Mouse (Mus musculus): ENCODE results near the gene Tspan5. TPM values are rescaled to one million over a fixed set of nuclear protein-coding genes. Genes with fewer than 3 reads are reported as not detected.

Tspan5 gene
- total and polyA plus RNA-seq, 2 experiments from 2014 or later, result 99.4 to 156 TPM

DNA sequence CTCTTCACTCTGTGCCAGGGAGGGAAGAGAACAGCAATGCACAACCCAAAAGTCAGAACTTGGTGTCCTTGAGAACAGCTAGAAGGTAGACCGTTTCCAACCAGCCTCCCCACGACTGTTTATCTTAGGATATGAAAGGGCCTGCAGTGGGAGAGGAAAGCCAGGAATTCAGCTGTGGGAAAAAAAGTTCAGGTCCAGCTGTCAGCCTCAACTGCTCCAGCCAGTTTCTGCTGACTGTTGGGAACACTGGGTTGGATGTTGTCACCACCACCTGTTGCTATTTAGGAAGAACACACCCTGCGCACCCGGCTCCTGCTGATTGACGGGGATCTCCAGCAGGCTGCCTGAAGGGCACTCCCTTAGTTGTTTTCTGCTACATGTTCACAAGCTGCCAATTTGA lies 19.8 kb upstream of the Tspan5 start:
- Histone ChIP-seq H3K9ac (replicated peaks; ENCODE audit: low read length, poor library complexity, severe bottlenecking) (no peak overlapping the region), H3K36me3 (ENCODE audit: insufficient read depth, low read length) (no peaks in the 10 kb centered on the region), H3K9me3 (ENCODE audit: low read length) (no peaks in the 10 kb centered on the region), H3K27me3 (ENCODE audit: insufficient read depth, low read length) (no peaks in the 10 kb centered on the region), H3K27ac (ENCODE audit: low read depth, low read length) (no peak overlapping the region), H3K4me2 (ENCODE audit: low read depth, low read length, poor library complexity, severe bottlenecking) (no peak overlapping the region), H3K4me3 (ENCODE audit: low read depth, low read length) (no peak overlapping the region), H3K4me1 (ENCODE audit: insufficient read depth, low read length) (no peaks in the 10 kb centered on the region)
- no peak for TF ChIP-seq CTCF (IDR thresholded peaks at IDR 0.05)
- ATAC-seq (ENCODE audit: low FRiP score) (no peak), DNase-seq (ENCODE audit: low spot score) (no peak)
- WGBS, result 88% methylated on average over 5 of the region's 5 CpGs

DNA sequence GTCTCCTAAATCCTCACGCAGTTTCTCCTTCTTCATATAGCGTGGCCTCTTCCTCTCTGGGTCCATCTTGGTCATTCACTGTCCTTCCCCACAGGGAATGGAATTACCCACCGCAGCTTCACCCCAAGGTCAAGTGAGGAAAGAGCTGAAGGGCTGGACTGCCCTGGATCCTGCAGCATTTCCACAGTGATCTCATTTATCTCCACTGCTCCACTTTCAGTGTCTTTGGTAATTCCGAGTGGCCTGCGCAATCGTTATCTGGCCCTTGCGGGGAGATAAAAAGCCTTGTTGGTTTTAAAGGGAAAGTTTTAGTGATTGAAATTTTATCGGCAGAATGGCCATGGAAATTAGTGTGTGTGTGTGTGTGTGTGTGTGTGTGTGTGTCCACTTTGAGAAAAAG lies 14.4 kb upstream of the Tspan5 start:
- H3K4me1 ChIP-seq (ENCODE audit: insufficient read depth, low read length), result no peaks in the 10 kb centered on the region
- TF ChIP-seq CTCF (IDR thresholded peaks at IDR 0.05), result no peak
- ATAC-seq (ENCODE audit: low FRiP score) (no peak), DNase-seq (ENCODE audit: low spot score) (no peak)
- no peaks in the 10 kb centered on the region for H3K27me3 ChIP-seq (ENCODE audit: insufficient read depth, low read length)
- H3K4me2 ChIP-seq (ENCODE audit: low read depth, low read length, poor library complexity, severe bottlenecking), result no peak overlapping the region
- no peak overlapping the region for H3K4me3 ChIP-seq (ENCODE audit: low read depth, low read length)
- WGBS, result 84% methylated on average over 8 of the region's 8 CpGs
- H3K36me3 ChIP-seq (ENCODE audit: insufficient read depth, low read length), result no peaks in the 10 kb centered on the region
- no peaks in the 10 kb centered on the region for H3K9me3 ChIP-seq (ENCODE audit: low read length)
- H3K27ac ChIP-seq (ENCODE audit: low read depth, low read length), result no peak overlapping the region
- no peak overlapping the region for H3K9ac ChIP-seq (replicated peaks; ENCODE audit: low read length, poor library complexity, severe bottlenecking)

DNA sequence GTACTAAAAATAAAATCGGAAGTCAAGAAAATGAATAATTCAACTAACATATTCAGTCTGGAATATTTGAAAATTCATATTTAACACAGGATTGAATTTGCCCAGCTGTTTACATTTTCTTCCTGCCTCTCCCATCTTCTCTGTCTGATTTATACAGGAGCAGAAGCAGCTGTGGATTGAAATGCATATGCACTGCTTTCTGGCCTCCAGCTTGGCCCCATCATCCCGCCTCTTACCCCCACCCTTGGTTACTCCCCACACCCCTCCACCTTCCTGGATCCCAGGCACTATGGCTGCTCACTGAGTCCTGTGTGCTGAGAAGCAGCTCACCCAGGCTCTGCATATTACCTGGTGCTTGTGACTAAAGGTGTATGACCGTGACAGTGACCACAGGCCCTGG lies 13.2 kb upstream of the Tspan5 start:
- Histone ChIP-seq H3K9ac (replicated peaks; ENCODE audit: low read length, poor library complexity, severe bottlenecking) (no peak overlapping the region), H3K27ac (ENCODE audit: low read depth, low read length) (no peak overlapping the region), H3K9me3 (ENCODE audit: low read length) (no peaks in the 10 kb centered on the region), H3K27me3 (ENCODE audit: insufficient read depth, low read length) (no peaks in the 10 kb centered on the region), H3K36me3 (ENCODE audit: insufficient read depth, low read length) (no peaks in the 10 kb centered on the region), H3K4me2 (ENCODE audit: low read depth, low read length, poor library complexity, severe bottlenecking) (no peak overlapping the region), H3K4me1 (ENCODE audit: insufficient read depth, low read length) (no peaks in the 10 kb centered on the region), H3K4me3 (ENCODE audit: low read depth, low read length) (no peak overlapping the region)
- TF ChIP-seq CTCF (IDR thresholded peaks at IDR 0.05), result no peak
- DNase-seq (ENCODE audit: low spot score) (no peak), ATAC-seq (ENCODE audit: low FRiP score) (no peak)
- WGBS, result 74% methylated on average over 3 of the region's 3 CpGs

DNA sequence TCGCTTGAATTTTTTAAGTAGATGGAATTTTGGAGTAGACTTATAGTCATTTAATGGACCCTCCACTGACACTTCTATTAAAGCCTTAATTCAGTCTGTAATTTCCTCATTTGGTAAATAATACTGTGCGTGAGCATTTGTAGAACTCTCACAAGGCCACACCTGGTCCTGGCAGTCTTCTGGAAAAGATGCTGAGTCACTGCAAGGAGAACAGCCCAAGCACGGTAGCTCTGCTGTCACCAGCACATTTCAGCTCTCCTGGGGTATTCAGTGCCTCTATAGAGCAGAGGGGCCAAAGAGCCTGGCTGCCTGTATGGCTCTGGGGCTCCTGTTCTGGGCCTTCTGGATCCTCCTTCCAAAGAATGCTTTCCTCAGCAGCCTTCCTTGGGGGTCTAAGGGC lies 11.2 kb upstream of the Tspan5 start:
- Histone ChIP-seq H3K9ac (replicated peaks; ENCODE audit: low read length, poor library complexity, severe bottlenecking) (no peak overlapping the region), H3K9me3 (ENCODE audit: low read length) (no peaks in the 10 kb centered on the region), H3K36me3 (ENCODE audit: insufficient read depth, low read length) (no peaks in the 10 kb centered on the region), H3K4me2 (ENCODE audit: low read depth, low read length, poor library complexity, severe bottlenecking) (no peak overlapping the region), H3K4me3 (ENCODE audit: low read depth, low read length) (no peak overlapping the region), H3K27ac (ENCODE audit: low read depth, low read length) (no peak overlapping the region), H3K27me3 (ENCODE audit: insufficient read depth, low read length) (no peaks in the 10 kb centered on the region), H3K4me1 (ENCODE audit: insufficient read depth, low read length) (no peaks in the 10 kb centered on the region)
- 72% methylated on average over 3 of the region's 3 CpGs for WGBS
- no peak for DNase-seq (ENCODE audit: low spot score)
- no peak for TF ChIP-seq CTCF (IDR thresholded peaks at IDR 0.05)
- no peak for ATAC-seq (ENCODE audit: low FRiP score)

DNA sequence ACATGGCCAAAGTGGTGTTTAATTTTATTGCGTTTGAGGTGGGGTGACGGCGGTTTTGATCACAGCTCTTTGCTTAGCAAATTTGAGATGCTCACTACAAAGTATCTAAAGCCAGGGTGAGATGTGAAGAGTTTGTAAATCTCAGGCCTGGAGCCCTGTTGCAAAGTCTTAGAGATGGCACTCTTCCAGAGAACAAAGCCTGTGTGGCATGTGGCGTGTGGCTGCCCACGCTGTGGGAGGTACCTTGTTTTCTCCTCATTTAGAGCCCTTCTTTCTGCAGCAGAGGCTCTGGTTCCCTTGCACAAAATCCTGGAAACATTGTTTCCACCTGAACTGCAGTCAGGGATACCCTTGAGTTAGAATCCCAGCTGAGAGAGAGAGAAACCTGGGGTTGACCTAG lies 6.2 kb upstream of the Tspan5 start:
- no peaks in the 10 kb centered on the region for H3K4me1 ChIP-seq (ENCODE audit: insufficient read depth, low read length)
- no peak overlapping the region for H3K4me2 ChIP-seq (ENCODE audit: low read depth, low read length, poor library complexity, severe bottlenecking)
- 91% methylated on average over 5 of the region's 5 CpGs for WGBS
- H3K36me3 ChIP-seq (ENCODE audit: insufficient read depth, low read length), result no peaks in the 10 kb centered on the region
- no peak for TF ChIP-seq CTCF (IDR thresholded peaks at IDR 0.05)
- no peak overlapping the region for H3K27ac ChIP-seq (ENCODE audit: low read depth, low read length)
- no peak overlapping the region for H3K9ac ChIP-seq (replicated peaks; ENCODE audit: low read length, poor library complexity, severe bottlenecking)
- no peak for ATAC-seq (ENCODE audit: low FRiP score)
- no peak overlapping the region for H3K4me3 ChIP-seq (ENCODE audit: low read depth, low read length)
- H3K9me3 ChIP-seq (ENCODE audit: low read length), result no peaks in the 10 kb centered on the region
- no peak for DNase-seq (ENCODE audit: low spot score)
- no peaks in the 10 kb centered on the region for H3K27me3 ChIP-seq (ENCODE audit: insufficient read depth, low read length)

DNA sequence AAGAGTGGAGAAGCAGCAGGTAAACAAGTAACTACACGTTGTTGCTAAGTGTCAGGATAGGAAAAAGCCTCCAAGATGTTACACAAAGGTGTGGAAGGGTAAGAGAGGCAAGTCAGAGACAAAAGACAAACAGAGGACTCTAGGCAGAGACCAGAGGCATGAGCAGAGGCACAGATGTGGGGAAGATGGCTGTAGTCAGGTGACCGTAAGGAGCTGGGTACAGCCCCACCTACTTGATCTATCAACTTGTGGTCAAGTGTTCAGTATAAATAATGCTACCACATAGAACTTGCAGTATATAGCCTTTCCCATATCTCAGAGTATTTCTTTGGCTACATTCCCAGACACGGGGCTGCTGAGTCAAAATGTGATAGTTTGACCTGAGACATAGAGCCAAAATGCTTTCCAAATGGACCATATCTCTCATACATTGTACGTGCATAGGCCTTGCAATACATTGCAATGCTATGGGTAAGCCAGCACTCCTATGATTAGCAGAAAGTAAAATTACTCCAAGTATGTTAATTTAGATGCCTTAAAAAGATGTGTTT lies 2.8 kb upstream of the Tspan5 start:
- Histone ChIP-seq H3K27me3 (ENCODE audit: insufficient read depth, low read length) (no peaks in the 10 kb centered on the region), H3K27ac (ENCODE audit: low read depth, low read length) (no peak overlapping the region), H3K4me3 (ENCODE audit: low read depth, low read length) (no peak overlapping the region), H3K4me2 (ENCODE audit: low read depth, low read length, poor library complexity, severe bottlenecking) (no peak overlapping the region), H3K9me3 (ENCODE audit: low read length) (no peaks in the 10 kb centered on the region), H3K36me3 (ENCODE audit: insufficient read depth, low read length) (no peaks in the 10 kb centered on the region), H3K9ac (replicated peaks; ENCODE audit: low read length, poor library complexity, severe bottlenecking) (no peak overlapping the region), H3K4me1 (ENCODE audit: insufficient read depth, low read length) (0 out of 2 replicates have a peak, but pooled peaks cover 2% of the 10 kb centered on the region)
- no peak for TF ChIP-seq CTCF (IDR thresholded peaks at IDR 0.05)
- 90% methylated on average over 4 of the region's 4 CpGs for WGBS
- ATAC-seq (ENCODE audit: low FRiP score), result no peak
- no peak for DNase-seq (ENCODE audit: low spot score)
